Mouse (Mus musculus) adrenal gland, postnatal 10 days (tissue): Measurements from ENCODE around the gene Ube2m. TPM values are rescaled to one million over a fixed set of nuclear protein-coding genes. Genes with fewer than 3 reads are reported as not detected.

Experiments used
- DNase-seq: peaks from one replicate; pipeline ENCODE4 v3.0.0; 2021; ENCODE audit warnings: mixed read lengths
- total RNA-seq, 2 experiments: library from RNA; stranded (reverse); gene quantifications; 2 replicates each; pipeline ENCODE4 v1.2.3; 2021

Ube2m gene
- total RNA-seq, 2 experiments from 2014 or later = 175 to 186 TPM

GRCm38 (mm10) chr7:13003380-13003779 is 34.7 kb downstream of the Ube2m start:
- DNase-seq = no peak

DNA sequence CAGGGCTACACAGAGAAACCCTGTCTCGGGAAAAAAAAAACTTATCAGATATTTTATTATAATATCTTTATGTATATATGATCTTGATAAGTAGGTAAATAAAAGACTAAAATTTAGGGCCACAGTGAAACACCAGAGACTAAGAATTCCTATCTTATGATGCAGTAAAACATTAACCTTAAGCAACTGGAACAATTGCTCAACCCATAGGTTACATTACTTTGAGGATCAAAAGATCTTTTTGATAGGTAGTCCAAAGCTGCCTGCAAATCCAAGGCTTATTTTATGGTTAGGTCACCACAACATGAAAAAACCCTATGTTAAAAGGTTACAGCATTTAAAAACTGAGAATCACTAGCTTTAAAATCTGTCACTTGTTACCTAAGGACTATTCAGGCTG is 36.5 kb downstream of the Ube2m start:
- DNase-seq = no peak

DNA sequence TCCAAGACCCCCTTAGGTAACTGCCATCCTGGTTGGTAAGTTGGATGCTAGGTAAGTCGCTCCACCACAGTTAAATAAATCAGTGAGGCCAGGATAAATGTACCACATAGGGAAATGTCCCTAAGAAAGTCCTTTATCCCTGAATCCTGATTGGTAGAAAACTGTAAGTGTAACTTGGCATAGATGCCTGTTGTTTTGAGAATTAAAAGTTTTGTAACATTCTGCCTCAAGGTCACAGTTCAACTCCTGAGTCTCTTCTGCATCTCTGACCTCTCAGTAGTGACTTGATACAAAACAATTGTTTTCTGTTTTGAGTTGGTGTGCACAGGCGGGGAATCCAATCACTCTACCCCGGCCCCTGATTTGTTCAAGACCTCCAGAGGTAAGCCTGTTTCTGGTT is 39.2 kb downstream of the Ube2m start, which contains the start of gene Trim28:
Gene Trim28 (plus strand): TSS at position 264 of the 400 bp plus-strand sequence.
- no peak for DNase-seq

GRCm38 (mm10) chr7:12998053-12998452 is 40.0 kb downstream of the Ube2m start, which contains the start of gene Slc27a5:
Gene Slc27a5 (minus strand): TSS chr7:12998192.
- no peak for DNase-seq

GRCm38 (mm10) chr7:12997230-12997629 is 40.8 kb downstream of the Ube2m start:
- no peak for DNase-seq

DNA sequence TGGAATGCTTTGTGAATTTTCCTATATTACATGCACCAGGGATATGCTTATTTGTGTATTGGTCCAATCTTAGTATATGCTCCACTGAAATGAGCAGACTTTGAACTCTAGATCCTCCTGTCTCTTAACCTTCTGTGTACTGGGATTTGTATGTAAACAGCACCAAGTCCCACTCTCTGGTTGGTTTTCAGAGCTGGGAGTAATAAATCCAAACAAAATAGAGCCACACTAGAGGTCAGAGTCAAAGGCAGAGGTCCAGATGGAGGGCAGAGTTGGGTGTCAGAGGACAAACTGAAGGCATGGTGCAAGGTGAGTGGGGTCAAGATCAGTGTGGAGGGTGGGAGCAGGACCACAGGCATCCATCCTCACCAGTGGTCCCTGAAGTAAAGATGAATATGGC is 42.2 kb downstream of the Ube2m start:
- no peak for DNase-seq

DNA sequence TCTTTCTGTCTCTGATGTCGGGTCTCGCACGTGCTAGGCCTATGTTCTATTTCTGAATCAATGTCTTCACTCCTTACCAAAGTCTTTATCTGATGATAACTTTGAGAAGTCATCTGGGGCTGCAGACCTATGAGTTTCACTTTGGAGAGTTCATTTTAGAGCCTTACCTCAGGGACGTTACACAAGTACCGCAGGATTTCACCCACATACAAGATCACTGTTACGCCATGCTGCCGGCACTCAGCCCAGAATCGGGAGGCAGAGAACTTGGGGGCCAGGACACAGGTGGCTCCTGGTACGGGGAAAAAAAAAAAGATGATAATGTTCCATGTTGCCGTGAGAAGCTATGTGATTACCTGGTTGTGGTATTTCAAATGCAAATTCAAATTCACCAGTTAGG is 44.9 kb downstream of the Ube2m start:
- no peak for DNase-seq

DNA sequence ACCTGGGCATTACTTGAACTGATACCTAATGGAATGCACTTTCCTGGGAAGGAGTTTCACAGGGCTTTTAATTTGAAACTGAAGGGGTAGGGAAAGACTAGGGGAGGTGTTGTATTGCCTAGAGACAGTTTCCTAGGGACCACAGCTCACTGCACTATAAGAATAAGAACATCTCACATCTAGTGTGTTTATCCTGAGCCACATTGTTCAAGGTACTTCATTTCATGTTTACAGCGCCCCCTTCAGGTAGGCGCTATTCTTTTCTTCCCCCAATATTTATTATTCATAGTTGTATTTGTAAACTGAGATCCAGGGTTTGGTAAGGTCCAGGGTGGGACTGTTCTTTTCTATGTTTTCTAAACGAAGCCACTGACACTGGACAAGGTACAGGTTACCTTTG is 45.9 kb downstream of the Ube2m start:
- DNase-seq = peak; percentile 58

- no peak for DNase-seq
Measured at GRCm38 (mm10) chr7:12987409-12988189, 50.5 kb downstream of the Ube2m start.

GRCm38 (mm10) chr7:12986906-12987305 is 51.2 kb downstream of the Ube2m start:
- no peak for DNase-seq

DNA sequence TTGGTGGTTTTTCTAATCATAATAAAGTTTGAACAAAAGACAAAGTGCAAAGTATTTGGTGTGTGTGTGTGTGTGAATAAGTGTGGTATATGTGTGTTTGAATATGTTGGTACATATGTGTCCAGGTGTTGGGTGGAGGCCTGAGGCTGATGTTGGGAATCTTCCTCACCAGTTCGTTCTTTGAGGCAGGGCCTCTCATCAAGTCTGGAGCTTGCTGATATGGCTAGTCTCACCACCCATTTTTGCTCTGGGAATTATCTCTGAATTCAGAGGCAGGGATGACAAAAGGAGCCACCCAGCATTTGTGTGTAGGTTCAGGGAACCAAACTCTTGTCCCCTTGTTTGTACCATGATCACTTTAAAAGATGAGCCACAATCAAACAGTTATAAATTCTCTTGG is 52.4 kb downstream of the Ube2m start:
- no peak for DNase-seq

Other genes with a start within 250 kb of the Ube2m start
- 1 to 10 TPM; 2.5 to 5.0 TPM for gene Zscan18, start 234.6 kb downstream of the Ube2m start, total RNA-seq
- gene Zfp329, start 219.4 kb downstream of the Ube2m start, total RNA-seq = 10 to 100 TPM in 1 of 2 experiments, 1 to 10 TPM in 1; 7.8 to 14.0 TPM
- gene Zfp110, start 203.5 kb downstream of the Ube2m start, total RNA-seq = 10 to 100 TPM; 22.4 to 25.6 TPM
- gene Zfp128, start 157.1 kb downstream of the Ube2m start, total RNA-seq = 1 to 10 TPM; 3.4 to 4.2 TPM
- gene Zscan22, start 140.5 kb downstream of the Ube2m start, total RNA-seq = 10 to 100 TPM in 1 of 2 experiments, 1 to 10 TPM in 1; 9.7 to 10.2 TPM
- gene Rps5, start 116.0 kb downstream of the Ube2m start, total RNA-seq = 1,000 to 10,000 TPM; 1,018 to 1,027 TPM
- gene Rnf225, start 110.9 kb downstream of the Ube2m start, total RNA-seq = under 1 TPM; 0.36 to 0.54 TPM
- 10 to 100 TPM in 1 of 2 experiments, 1 to 10 TPM in 1; 7.3 to 10.6 TPM for gene Zfp324, start 72.4 kb downstream of the Ube2m start, total RNA-seq
- gene Zfp446, start 60.4 kb downstream of the Ube2m start, total RNA-seq = 1 to 10 TPM; 5.4 to 5.9 TPM
- 10 to 100 TPM; 24.2 to 50.8 TPM for gene Slc27a5, start 40.1 kb downstream of the Ube2m start, total RNA-seq
- gene Trim28, start 39.2 kb downstream of the Ube2m start, total RNA-seq = 100 to 1,000 TPM; 218 to 247 TPM
- gene Zbtb45, start 28.2 kb downstream of the Ube2m start, total RNA-seq = 10 to 100 TPM; 11.3 to 13.6 TPM
- 100 to 1,000 TPM; 165 to 169 TPM for gene Chmp2a, start 3.5 kb downstream of the Ube2m start, total RNA-seq
- 1 to 10 TPM; 2.1 to 4.9 TPM for gene Mzf1, start 16.5 kb upstream of the Ube2m start, total RNA-seq
- gene Vmn1r85, start 56.9 kb upstream of the Ube2m start, total RNA-seq = not detected
- gene Vmn1r86, start 81.6 kb upstream of the Ube2m start, total RNA-seq = not detected
- gene Vmn1r87, start 101.9 kb upstream of the Ube2m start, total RNA-seq = not detected
- gene Vmn1r88, start 121.3 kb upstream of the Ube2m start, total RNA-seq = under 1 TPM; 0.09 TPM
- not detected for gene Vmn1r89, start 174.7 kb upstream of the Ube2m start, total RNA-seq
- 10 to 100 TPM; 26.0 to 34.7 TPM for gene Lig1, start 239.0 kb upstream of the Ube2m start, total RNA-seq
- gene Zswim9, start 240.4 kb upstream of the Ube2m start, total RNA-seq = 10 to 100 TPM in 1 of 2 experiments, 1 to 10 TPM in 1; 6.1 to 10.3 TPM